Mouse (Mus musculus): ENCODE results near the gene Mtmr2.

DNA sequence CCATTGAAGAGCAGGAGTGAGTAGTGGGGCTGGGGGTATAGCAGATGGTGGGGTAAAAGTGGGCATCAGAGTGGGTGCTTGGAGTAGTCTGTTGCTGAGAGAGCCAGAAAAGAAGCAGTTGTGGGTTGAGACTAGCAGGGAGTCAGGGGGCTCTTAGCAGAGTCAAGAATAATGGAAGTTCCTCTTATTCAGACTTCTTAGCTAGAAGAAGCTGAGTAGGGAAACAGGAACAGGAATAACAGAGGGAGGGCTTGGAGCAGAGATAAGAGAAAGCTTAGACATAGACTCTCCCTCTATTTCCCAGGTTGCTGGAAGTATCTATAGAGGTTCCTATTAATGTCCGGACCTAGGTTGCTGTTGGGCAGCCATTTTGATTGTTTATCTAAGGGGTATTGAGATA is 26.5 kb downstream of the Mtmr2 start:
- TF ChIP-seq GATA1 (IDR thresholded peaks at IDR 0.05; ENCODE audit: borderline replicate concordance, low read length): no peak
- no peak for TF ChIP-seq FLI1 (IDR thresholded peaks at IDR 0.05; ENCODE audit: low read length)
